Mouse (Mus musculus): ENCODE data around the gene Ssr3. TPM values are rescaled to one million over a fixed set of nuclear protein-coding genes. Genes with fewer than 3 reads are reported as not detected.

Gene Ssr3
- total and polyA plus RNA-seq, 3 experiments: 105 to 131 (median 125) TPM

- TF ChIP-seq RAD21 (IDR thresholded peaks at IDR 0.05; ENCODE audit: low read depth, low read length) (no peak), MAZ (IDR thresholded peaks at IDR 0.05; ENCODE audit: low read depth, low read length) (no peak), POLR2AphosphoS2 (IDR thresholded peaks at IDR 0.05; ENCODE audit: low read length) (no peak), TAL1 (IDR thresholded peaks at IDR 0.05; ENCODE audit: low read length) (no peak), NELFE (IDR thresholded peaks at IDR 0.05; ENCODE audit: low read depth, low read length) (no peak), POLR2AphosphoS5 (IDR thresholded peaks at IDR 0.05; ENCODE audit: borderline replicate concordance, low read depth, low read length) (no peak), TBP (IDR thresholded peaks at IDR 0.05; ENCODE audit: low read depth, low read length) (no peak)
- peaks cover 3 to 24% of the 10 kb centered on the region in 2 experiments; a peak in 3 of 4 replicates for H3K36me3 ChIP-seq (ENCODE audit: control insufficient read depth in 1 of 2, insufficient read depth in 2 of 2, low read length in 2 of 2)
- no peaks in the 10 kb centered on the region for H3K27me3 ChIP-seq (ENCODE audit: control insufficient read depth in 1 of 2, insufficient read depth in 2 of 2, low read length in 2 of 2)
- no peak overlapping the region for H3K27ac ChIP-seq (ENCODE audit: control insufficient read depth, low read depth, low read length)
- H3K4me1 ChIP-seq (ENCODE audit: control insufficient read depth in 1 of 2, insufficient read depth in 2 of 2, low read length in 2 of 2): no peaks in the 10 kb centered on the region
- no peak for DNase-seq (ENCODE audit: low read depth, low spot score)
- no peak overlapping the region for H3K9ac ChIP-seq (ENCODE audit: control insufficient read depth, low read depth, low read length, poor library complexity, severe bottlenecking)
- no peaks in the 10 kb centered on the region for H3K9me3 ChIP-seq (replicated peaks; ENCODE audit: insufficient read depth, low read length)
- no peak overlapping the region for H3K4me3 ChIP-seq (ENCODE audit: control insufficient read depth in 1 of 2, insufficient read depth in 1 of 2, low read depth in 2 of 2, low read length in 2 of 2)
- H3K79me2 ChIP-seq (ENCODE audit: control insufficient read depth, insufficient read depth, low read length, poor library complexity): no peaks in the 10 kb centered on the region
Observed at GRCm38 (mm10) chr3:65373594-65374182, 18.7 kb downstream of the Ssr3 start.

GRCm38 (mm10) chr3:65372552-65372951 lies 19.9 kb downstream of the Ssr3 start:
- H3K36me3 ChIP-seq (ENCODE audit: control insufficient read depth in 1 of 2, insufficient read depth in 2 of 2, low read length in 2 of 2): peaks cover 2 to 25% of the 10 kb centered on the region in 2 experiments; a peak in 3 of 4 replicates
- no peak overlapping the region for H3K27ac ChIP-seq (ENCODE audit: control insufficient read depth, low read depth, low read length)
- no peaks in the 10 kb centered on the region for H3K4me1 ChIP-seq (ENCODE audit: control insufficient read depth in 1 of 2, insufficient read depth in 2 of 2, low read length in 2 of 2)
- no peak for DNase-seq (ENCODE audit: low read depth, low spot score)
- H3K4me3 ChIP-seq (ENCODE audit: control insufficient read depth in 1 of 2, insufficient read depth in 1 of 2, low read depth in 2 of 2, low read length in 2 of 2): no peak overlapping the region
- no peaks in the 10 kb centered on the region for H3K27me3 ChIP-seq (ENCODE audit: control insufficient read depth in 1 of 2, insufficient read depth in 2 of 2, low read length in 2 of 2)
- no peaks in the 10 kb centered on the region for H3K9me3 ChIP-seq (replicated peaks; ENCODE audit: insufficient read depth, low read length)
- no peak overlapping the region for H3K9ac ChIP-seq (ENCODE audit: control insufficient read depth, low read depth, low read length, poor library complexity, severe bottlenecking)
- no peaks in the 10 kb centered on the region for H3K79me2 ChIP-seq (ENCODE audit: control insufficient read depth, insufficient read depth, low read length, poor library complexity)
- TF ChIP-seq ZMIZ1 (IDR thresholded peaks at IDR 0.05; ENCODE audit: low read depth, low read length) (no peak), POLR2A (IDR thresholded peaks at IDR 0.05; ENCODE audit: control insufficient read depth in 1 of 2, insufficient read depth in 1 of 2, low read depth in 1 of 2, low read length in 2 of 2, poor library complexity in 1 of 2) (no peak), USF1 (IDR thresholded peaks at IDR 0.05; ENCODE audit: low read depth, low read length) (no peak), UBTF (IDR thresholded peaks at IDR 0.05; ENCODE audit: borderline replicate concordance, insufficient read depth, low read depth, low read length) (no peak), TBP (IDR thresholded peaks at IDR 0.05; ENCODE audit: low read depth, low read length) (no peak), KAT2A (conservative IDR thresholded peaks at IDR 0.05; ENCODE audit: low read depth, low read length) (no peak), SMC3 (IDR thresholded peaks at IDR 0.05; ENCODE audit: low read depth, low read length) (no peak), NRF1 (IDR thresholded peaks at IDR 0.05; ENCODE audit: insufficient read depth, low read depth, low read length, poor library complexity, severe bottlenecking) (no peak), JUND (IDR thresholded peaks at IDR 0.05; ENCODE audit: low read depth, low read length) (no peak), BHLHE40 (IDR thresholded peaks at IDR 0.05; ENCODE audit: borderline replicate concordance, low read depth, low read length) (no peak), GABPA (IDR thresholded peaks at IDR 0.05; ENCODE audit: low read depth, low read length) (no peak), CTCF (IDR thresholded peaks at IDR 0.05 in 2 of 3, conservative IDR thresholded peaks at IDR 0.05 in 1 of 3; ENCODE audit: control insufficient read depth in 1 of 3, insufficient read depth in 1 of 3, low read depth in 2 of 3, low read length in 3 of 3, poor library complexity in 1 of 3, severe bottlenecking in 1 of 3) (no peak), POLR2AphosphoS5 (IDR thresholded peaks at IDR 0.05; ENCODE audit: borderline replicate concordance, low read depth, low read length) (no peak)
